Mouse (Mus musculus) gastrocnemius, adult 18-20 months (tissue): Measurements from ENCODE around the gene Dleu7. TPM values are rescaled to one million over a fixed set of nuclear protein-coding genes. Genes with fewer than 3 reads are reported as not detected.
A peak's percentile ranks its signal among the peaks of the same experiment; 100 is the strongest.

Experiments used
- DNase-seq: peaks from one replicate; pipeline ENCODE4 v3.0.0; 2021; ENCODE audit warnings: low spot score
- long read RNA-seq, 2 experiments: library from polyadenylated mRNA; stranded (forward); transcript quantifications; one replicate each; pipeline ENCODE4 v2.0.0; 2021
- total RNA-seq, 2 experiments: library from RNA; stranded (reverse); gene quantifications; 2 replicates each; pipeline ENCODE4 v1.2.3; 2021

Gene Dleu7
- under 1 TPM in 1 of 2 experiments, not detected in 1; 0.17 TPM for total RNA-seq
- long read RNA-seq, experiment 1: 0 reads
- long read RNA-seq, experiment 2: 0 reads

DNA sequence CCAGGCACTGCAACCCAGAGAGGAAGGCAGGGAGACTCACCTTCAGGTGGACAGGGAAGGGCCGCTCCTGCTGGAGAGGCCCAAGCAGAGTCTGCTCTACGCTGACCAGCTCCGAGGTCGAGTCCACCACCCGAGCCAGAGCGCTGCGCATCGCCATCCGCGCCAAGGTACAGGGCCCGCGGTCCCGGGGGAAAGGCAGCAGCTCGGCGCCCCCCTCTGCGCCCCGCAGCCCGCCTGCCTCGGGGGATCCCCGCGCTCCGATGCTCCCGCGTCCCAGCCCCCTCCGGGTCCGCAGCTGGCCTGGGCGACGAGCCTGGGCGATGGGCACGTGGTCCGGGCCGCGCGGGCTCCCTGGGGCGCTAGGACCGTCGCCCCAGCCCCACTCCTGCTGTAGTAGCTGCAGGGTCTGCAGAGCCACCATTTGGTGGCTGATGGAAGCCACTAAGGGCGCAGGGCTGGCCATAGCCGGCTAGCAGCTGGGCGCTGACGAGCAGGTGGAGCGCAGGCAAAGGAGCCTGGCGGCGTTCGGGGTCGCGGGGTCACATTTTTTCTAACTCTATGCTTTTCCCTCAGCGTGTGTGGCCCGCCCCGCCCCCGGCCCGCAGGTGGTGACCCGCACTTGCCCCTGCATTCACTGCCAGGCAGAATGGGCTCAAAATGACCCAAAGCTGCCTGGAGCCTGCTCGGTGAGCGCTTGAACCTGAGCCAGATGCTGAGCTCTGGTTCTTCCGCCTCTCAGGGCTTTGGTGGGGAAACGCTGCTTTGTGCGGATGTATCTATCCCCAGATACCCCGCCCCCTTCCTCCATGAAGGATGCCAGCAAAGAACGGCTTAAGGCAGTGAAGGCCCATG, at the start of gene Dleu7, which contains the start of gene Rnaseh2b:
Gene Dleu7 (minus strand): TSS at position 560 of the 852 bp plus-strand sequence.
Gene Rnaseh2b (plus strand): TSS at position 102 of the 852 bp plus-strand sequence.
- DNase-seq: peak; percentile 2

DNA sequence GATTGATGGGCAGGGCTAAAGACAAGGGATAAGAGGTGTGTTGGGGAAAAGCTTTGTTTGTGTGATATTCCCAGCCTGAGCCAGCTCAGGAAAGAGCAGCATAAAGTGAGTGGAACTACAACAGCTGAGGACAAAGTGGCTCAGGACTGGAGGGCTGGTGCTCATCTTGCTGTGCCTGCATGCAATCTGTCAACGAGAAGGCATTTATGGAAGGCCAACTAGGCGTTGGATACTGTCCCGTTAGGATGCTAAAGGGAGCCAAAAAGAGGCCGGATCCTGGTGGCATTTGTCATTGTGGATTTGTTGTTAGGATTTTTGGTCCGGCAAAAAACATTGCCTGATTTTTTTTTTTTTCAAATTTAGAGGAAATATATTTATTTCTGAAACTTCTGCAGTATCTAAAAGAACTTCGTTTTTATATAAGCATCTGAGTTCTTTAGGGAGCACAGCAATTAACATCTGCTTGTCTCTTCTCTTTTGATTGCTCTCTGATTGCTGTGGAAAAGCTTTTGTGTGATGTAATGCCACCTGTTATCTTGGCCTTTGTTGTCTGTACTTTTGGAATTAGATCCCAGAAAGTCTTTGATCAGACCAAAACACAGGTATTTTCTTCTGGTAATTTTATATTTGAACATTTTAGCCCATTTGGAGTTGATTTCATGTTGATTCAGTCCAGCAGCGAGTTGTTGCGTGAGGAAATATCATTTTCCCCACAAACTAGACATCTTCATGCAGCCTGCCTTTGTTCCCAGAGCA, 49.2 kb upstream of the Dleu7 start:
- DNase-seq: no peak

DNA sequence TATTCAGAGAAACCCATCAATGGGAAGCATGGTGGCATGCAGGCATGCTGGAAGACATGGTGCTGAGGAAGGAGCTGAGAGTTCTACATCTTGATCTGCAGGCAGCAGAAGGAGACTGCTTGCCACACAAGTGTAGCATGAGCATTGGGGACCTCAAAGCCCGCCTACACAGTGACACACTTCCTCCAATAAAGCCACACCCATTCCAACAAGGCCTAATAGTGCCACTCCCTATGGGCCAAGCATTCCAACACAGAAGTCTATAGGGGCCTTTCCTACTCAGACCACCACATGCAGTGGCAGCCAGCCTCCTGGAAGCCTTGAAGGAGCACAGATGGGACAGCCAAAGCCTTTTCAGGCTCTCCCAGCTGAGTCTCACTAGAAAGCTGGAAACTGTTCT, 46.3 kb upstream of the Dleu7 start:
- DNase-seq: no peak

DNA sequence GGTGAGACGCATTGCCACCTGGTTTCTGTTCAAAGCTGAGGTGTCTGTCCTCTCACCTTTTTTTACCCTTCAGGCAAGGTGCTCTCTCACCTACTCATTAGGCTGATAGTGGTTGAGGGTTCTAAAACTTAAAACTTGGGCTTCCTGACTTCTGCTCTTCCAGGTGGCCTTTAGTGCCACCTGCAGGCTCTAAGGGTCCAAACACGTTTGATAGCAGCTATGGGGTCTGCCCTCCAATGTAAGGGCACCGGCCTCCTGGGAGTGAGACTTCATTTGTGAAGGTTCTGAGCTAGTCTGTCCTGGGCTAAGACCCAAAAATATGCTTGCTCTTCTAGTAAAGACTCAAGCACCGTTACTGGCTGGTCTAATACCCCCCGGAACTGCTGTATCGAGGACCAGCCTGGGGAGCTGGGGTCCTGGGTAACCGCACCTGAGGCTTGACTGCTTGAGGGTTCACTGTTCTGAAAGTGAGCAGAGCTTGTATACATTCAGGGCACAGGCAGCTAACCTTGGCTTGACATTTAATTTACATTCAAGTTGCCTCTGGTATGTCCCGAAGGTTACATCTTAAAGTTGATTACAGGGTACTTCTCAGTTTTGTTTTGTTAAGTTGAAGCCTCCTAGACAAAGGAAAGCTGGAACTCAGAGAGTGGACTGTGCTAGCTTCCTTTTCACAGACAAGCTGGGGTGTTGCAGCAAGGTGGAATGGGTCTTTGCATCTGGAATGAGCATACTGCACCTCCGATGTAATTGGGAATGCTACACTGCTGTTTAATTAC, 41.3 kb upstream of the Dleu7 start:
- DNase-seq: no peak

DNA sequence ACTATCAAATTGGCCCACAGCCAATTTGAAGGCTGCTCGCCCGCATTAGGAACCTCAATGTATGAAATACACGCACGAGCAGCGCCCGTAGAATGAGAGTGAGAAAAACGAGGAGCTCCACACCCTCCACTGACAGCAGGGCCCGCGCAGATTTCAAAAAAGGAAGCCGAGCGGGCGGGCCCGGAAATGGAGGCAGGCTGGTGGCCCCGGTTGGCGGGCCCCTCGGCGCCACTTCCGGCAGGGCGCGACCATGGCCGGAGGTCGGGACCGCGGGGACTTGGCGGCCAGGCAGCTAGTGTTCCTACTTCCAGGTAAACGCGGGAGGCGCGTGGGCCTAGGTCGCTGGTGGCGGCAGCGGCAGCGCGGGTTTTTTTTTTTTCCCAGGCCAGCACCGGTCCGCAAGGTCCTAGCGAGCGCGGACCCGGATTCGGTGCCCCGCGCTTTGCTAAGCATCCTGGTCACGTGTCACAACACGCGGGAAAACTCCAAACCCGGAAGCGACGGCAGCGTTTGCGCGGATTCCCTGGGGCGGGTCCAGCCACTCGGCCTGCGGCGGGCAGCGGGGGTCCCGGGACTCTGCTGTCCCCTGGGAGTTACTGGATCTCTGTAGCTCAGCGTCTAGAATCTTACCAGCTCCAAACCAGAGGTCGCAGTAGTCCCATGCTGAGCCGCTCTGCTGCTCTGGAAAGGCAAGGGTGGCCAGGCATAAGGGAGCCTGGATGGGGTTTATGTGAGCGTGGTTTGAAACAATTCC, 39.2 kb upstream of the Dleu7 start:
- peak; percentile 82 for DNase-seq

DNA sequence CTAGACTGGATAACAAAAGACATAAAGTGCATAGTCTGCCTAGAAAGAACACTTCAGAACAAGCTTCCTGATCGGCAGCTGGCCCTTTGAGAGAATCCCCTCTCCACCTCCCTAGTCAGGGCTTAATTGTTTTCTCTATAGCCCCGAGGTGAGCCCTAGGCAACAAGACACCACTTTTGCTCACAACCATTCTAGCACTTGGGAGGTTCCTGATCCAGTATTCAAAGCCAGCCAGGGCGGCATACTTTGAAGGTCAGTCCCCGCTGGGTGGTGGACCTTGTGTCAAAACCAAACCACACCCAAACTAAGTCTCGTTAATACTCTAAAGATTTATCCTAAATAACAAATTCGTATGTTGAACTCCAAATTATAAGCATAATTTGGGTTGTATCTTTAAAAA, 38.6 kb upstream of the Dleu7 start:
- no peak for DNase-seq

DNA sequence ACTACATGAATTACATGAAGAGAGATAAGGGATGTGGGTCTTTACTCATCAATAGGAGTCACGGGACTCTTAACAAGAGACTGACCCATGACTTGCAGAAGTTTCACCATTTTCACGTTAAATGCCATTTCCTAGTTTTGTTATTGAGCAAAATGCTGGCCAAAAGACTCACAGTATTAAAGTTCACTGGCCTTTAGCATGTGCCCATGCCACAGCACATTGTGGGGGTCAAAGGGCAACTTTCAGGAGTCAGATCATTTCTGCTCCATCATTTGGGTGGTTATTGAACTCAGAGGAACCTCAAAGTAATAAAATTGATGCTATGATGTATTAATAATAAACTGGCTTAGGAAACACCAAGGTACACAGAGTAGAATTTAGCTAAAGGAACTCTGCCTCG, 36.8 kb upstream of the Dleu7 start:
- DNase-seq: no peak

DNA sequence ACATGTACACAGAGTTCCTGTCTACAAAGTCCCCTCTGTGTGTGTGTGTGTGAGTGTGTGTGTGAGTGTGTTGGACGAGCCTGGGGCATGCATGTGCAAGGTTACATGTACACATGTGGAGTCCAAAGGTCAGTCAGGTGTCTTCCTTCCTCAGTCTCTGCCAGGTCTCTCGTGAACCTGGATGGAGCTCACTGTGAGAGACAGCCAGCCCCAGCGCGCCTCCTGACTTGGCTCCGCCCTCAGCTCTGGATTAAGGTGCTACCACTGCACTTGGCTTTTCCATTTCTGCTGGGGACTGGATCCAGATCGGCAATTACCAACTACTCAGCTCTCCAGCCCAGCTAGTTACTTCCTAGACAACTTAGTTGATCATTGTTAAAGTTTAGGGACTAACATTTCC, 35.8 kb upstream of the Dleu7 start:
- no peak for DNase-seq

DNA sequence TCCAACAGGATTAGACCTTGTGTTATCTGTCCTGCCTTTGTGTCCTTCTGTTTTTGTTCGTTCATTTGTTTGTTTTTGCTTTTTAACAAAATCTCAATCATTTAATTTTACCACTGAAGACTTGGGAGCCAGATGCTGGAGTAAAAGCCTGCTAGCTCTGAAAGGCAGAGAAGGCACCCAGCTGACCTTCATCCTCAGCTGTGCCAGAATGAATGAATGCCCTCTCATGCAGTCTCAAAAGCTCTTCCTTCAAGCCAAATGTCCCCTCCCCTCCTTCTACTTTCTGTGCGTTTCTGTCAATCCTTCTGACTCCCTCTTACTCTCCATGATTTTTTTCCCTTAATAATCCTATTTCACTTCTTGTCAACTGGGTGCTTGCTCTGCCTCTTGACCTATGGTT, 34.3 kb upstream of the Dleu7 start:
- DNase-seq: no peak

DNA sequence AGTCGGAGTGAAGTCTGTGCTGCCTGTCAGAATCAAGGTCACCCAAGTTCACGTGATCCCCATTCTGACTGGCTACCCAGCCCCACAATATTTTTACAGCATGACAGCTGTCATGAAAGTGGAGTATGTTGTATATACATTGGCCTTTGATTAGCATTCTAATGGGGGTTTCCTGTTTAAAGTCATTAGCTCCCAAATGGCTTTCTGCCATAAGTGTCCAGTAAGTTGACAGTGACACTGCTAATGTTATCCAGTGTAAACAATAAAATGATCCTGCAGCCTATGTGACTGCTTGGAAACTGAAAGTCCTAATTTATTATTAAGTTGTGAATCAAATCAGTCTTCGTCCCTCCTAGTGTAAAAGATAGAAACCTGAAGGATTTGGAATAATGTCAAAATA, 33.2 kb upstream of the Dleu7 start:
- DNase-seq: no peak

DNA sequence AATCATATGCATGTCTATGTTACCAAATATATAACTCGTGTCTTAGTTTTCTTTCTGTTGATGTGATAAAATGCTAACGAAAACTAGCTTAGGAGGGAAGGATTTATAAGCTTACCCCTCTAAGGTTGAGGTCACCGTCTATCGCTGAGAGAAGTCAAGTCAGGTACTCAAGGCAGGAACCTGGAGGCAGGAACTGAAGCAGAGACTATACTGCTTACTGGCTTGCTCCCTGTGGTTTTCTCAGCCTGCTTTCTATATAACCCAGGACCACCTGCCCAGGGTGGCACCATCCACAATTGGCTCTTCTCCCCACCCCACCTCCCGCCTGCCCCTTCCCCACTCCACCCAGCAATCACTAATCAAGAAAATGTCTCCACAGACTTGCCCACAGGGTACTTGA, 32.1 kb upstream of the Dleu7 start:
- DNase-seq: no peak

DNA sequence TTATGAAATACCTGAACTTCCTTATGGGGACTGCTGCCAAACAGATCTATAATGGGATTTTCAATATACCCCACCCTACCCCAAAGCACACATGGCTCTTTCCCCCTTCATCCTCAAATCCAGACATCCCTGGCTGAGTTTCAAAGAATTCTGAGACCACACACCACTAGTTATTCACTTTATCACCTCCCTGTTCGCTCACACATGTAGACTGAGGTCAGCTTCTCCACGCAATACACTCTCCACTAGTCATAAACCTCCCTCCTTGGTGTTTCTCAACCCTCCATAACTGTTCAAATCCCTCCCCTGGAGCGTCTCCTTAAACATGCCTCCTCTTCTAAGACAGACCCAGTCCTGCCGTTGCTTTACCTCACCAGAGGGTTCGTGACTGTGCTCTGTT, 30.6 kb upstream of the Dleu7 start:
- DNase-seq: no peak

DNA sequence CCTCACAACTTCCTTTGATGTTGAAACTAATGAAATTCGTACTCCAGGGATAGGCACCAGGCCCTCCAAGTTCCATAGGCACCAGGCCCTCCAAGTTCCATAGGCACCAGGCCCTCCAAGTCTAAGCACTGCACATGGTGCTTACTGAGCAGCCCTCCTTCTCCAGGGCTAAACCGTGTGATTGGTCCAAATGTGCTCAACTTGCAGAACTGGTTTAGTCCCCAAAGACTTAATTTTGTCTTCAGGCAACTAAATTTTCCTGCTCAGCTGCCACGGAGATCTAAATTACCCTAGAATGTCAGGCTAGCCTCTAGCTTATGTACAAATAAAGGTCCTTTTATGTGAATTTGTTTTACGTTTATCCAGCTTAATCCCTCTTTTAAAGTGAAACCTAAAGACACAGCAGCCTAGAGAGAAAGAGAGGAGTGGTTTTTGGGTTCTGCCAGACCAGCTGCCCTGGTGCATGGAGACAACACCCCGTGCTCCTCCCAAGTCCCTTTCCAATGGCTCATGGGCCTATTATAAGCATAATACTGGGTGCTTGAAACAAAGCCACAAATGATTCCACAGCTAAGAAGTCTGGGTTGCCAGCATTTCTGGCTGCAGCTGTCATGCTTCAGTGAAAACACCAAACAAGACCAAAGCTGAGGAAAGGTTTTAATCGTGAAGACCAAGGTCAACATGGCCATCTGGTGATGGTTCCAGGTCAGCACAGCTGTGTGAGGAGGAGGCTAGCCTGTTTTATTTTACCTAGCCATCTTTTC, 29.9 kb upstream of the Dleu7 start:
- peak; percentile 9 for DNase-seq

DNA sequence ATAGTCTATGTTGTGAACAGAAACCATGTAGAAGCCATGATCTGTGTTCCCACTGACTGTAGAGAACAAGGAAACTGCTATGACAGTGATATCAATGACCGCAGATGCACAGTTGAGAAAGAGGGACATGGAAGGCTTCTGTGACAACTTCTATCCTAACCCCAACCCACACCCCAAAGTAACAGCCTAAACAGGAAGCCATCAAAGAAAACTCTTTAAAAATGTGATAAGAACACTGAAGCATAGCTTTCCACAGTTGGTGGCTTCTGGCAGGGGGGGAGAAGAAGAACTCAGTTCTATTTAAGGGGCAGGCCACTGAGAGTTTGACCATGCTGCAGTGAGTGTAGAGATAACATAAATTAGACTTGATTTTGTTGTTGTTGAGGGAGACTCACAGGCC, 18.8 kb upstream of the Dleu7 start:
- no peak for DNase-seq

DNA sequence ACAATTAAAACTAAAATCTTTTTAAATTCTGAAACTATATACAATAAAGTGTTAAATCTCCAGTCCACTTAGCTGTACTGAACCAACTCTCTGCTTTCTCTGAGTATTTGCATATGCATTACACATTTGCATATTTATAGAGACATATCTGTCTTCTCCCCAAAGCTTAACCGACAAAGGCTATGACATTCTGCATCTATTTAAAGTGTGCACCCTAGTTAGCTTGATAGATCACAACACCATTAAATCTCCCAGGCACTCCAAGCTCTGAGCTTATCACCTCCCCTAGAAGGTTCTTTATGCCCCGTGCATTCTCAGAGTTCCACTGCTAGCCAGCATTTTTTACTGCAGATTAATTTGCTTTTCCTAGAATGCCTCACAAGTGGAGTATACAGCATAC, 16.2 kb upstream of the Dleu7 start:
- DNase-seq: no peak

DNA sequence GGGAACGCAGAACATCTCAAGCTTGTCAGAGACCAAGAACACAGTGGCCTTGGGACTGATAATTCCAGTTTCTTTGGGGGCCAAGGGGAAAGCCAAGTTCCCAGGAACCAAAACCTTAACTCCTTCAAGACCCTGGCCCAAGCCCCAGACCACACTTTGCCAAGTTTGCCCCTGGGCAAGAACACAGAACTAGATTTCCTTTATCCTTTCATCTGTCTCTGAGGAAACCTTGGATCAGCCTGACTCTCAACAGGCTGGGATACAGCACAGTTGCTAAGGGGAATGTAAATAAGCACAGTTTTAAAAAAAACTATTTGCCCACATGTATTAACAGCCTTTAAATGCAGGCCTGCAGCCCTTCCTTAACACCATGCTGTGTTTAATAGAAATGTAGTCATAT, 14.7 kb upstream of the Dleu7 start:
- DNase-seq: no peak

DNA sequence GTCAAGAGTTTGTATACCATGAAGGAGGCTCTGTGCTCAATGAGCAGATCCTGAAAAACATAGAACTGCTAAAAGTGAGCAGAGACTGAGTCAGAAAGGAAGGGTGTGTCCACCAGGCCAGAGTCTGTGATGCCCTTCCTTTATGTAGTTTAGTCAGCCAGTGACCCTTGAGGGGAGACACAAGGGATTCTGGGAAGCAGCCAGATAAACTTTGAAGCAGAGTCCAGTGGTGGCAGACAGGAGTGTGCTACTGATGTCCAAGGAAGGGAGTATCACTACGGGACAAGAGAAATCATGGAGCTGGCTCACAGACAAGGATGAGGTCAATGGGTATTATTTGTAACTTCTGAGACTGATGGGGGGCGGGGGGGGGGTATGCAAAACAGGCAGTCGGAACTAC, 7.2 kb upstream of the Dleu7 start:
- DNase-seq: no peak

DNA sequence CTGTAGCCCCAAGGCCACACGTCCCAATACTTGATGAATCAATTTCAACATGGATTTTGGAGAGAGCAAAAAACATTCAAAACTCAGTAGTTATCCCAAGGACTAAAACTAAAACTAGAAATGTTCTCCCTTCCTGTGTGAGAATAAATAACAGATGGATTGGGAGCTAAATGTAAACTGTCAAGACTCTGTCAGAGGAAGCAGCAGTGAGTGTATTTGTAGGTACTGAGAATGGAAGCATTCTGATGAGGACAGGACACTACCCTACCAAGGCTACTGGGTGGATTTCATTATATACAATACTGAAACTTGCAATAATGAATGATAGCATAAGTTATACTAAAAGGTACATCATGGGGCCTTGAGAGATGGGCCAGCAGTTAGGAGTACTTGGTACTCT, 6.0 kb upstream of the Dleu7 start:
- no peak for DNase-seq

DNA sequence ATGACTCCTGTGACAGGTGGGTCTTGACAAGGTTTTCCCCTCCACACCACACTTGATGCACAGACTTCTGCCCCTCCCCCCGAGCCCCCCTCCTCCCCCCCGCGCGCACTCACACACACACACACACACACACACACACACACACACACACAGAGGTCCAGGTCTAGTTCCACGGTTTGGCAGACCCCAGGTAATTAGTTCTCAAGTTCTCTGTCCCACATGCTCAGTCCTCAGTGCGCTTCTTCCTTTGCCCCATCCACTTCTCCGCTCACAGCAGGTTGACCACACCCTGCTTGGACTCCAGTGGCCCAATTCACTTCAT, 720 bp downstream of the Dleu7 start:
- DNase-seq: no peak

DNA sequence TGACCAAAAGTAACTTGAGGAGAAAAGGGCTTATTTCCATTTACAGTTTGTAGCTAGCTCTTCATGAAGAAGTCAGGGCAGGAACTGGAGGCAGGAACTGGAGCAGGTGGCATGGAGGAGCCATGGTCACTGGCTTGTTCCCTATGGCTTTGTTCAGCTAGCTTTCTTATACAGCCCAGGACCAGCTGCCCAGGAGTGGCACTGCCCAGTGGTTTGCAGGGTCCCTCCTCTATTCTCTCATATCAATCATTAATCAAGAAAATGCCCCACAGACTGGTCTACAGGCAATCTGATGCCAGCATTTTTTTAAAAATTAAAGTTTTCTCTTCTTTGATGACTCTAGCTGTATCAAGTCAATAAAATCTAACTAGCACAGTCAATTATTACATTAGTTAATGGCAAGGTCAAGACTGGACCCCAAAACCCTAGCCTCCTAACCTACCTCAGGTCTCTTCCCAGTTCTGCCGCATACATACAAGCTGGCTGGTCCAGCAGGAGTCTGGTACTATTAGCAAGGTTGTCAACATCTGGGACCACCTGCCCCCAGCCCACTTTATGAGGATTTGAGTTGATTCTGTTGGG, 1.4 kb downstream of the Dleu7 start:
- no peak for DNase-seq
